Mouse (Mus musculus) testis, adult 2 months (tissue): ENCODE measurements around the gene 2510002D24Rik.

Source experiments
- CTCF ChIP-seq: fragments of 200-500 bp; IDR thresholded peaks from 2 replicates; pipeline ENCODE4 v1.5.1; 2012; ENCODE audit warnings: low read depth, mild to moderate bottlenecking, inconsistent platforms, low read length, moderate library complexity; ENCODE audit not compliant: control insufficient read depth, insufficient read depth, insufficient replicate concordance
- POLR2A ChIP-seq: fragments of 200-500 bp; IDR thresholded peaks from 2 replicates; pipeline ENCODE4 v1.6.1; 2012; ENCODE audit warnings: low read depth, mild to moderate bottlenecking, inconsistent platforms, low read length, moderate library complexity; ENCODE audit not compliant: control insufficient read depth

DNA sequence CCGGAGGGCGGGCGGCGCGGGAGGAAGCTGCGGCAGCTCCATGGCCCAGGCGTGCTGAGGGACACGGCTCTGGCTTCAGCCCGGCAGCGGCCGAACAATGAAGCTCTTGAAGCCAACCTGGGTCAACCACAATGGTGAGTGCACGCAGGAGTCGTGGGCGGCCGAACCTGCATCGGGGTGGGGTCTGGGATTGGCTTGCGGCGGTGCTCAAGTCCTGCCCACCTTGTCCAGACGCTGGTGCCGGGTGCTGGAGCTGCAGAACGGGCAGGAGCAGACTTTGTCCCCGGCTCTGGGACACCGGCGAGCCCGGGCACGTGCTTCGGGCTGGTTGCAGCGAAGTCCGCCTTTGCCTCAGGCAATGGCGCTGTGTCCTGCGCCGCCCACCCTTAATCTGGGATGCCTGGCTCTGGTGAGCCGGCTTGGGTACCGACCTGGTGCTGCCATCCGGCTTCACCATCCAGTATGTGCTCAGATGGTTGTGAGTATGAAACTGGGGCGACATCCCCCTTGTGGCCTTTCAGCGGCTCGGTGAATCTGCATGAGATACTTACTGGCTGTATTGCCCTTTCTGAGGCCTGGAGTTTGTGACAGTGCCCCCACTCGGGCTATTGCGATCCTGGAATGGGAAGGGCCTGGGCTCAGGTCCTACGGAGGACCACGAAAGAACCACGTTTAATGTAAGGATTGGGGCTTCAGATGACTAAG lies 41.2 kb downstream of the 2510002D24Rik start:
- TF ChIP-seq CTCF (no peak), POLR2A (no peak)
